Mouse (Mus musculus) bone marrow macrophage, adult 2 months (primary cell): ENCODE results near the gene Selplg.

Experiments
- CTCF ChIP-seq: IDR thresholded peaks from 2 replicates; pipeline ENCODE4 v1.5.1; 2012; ENCODE audit warnings: low read depth, mild to moderate bottlenecking, low read length, moderate library complexity
- POLR2A ChIP-seq: IDR thresholded peaks from 2 replicates; pipeline ENCODE4 v1.6.1; 2012; ENCODE audit warnings: mild to moderate bottlenecking, low read depth, low read length, borderline replicate concordance

DNA sequence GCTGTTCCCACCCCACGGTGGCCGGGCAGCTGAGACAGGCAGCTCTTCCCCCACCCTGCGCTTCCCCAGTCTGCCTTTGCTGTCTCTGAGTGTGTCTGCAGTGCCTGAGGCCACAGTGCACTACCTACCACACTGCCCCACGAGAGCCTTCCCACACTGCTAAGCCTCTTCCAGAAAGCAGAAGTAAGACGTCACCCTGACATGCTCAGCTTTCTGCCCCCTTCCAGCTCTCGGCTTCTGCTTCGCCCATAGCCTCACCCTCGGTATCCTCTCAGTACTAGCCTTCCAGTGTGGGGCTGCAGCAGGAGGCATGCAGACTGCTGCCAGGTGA lies 55.6 kb downstream of the Selplg start:
- TF ChIP-seq POLR2A (no peak), CTCF (no peak)
